ENCODE assay signal across 27 mouse cellular contexts in the genomic region with DNA sequence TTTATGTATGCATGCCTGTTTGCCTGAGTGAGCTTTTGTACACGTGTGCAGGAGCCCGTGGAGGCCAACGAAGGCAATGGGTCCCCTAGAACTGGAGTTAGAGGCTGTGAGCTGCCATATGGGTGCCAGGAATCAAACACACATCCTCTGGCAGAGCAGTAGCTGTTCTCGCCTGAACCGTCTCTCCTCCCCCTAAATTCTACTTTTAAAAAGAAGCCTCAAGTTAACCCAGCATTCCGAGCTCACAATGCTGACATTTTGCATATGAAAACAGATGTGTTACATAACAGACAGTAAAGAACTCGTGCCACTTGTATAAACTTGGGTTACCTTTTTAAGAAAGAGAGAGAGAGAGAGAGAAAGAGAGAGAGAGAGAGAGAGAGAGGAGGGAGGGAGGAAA. TPM values are rescaled to one million over a fixed set of nuclear protein-coding genes. Genes with fewer than 3 reads are reported as not detected.
"Had no signal": no experiment of that assay in that cellular context is flagged by ENCODE, and none has a peak within 500 bp of the region (broad histone marks: within the 10 kb centered on the region; RNA-seq: fewer than 3 reads in every experiment).

No protein-coding gene starts in this region.

- DNase-seq: gastrocnemius, adult 2 months; gastrocnemius, postnatal 10 days; gastrocnemius, postnatal 25 days; heart, adult 18-20 months; heart, postnatal 10 days; heart, postnatal 4 days; kidney, adult 18-20 months; kidney, adult 8-10 months; kidney, postnatal 10 days; kidney, postnatal 25 days; kidney, postnatal 4 days; layer of hippocampus, adult 9-11 months; layer of hippocampus, postnatal 36 days; left cerebral cortex, postnatal 4 days had no signal

- ATAC-seq: hindbrain, embryonic 16.5 days; inflammation-experienced regulatory T-cells, adult 6 months; intestine, embryonic 15.5 days; intestine, postnatal 0 days; liver, embryonic 12.5 days had no signal

RNA-seq across cellular contexts. Expression of a gene that starts 16.8 kb away (rescaled TPM):
- total RNA-seq: gastrocnemius, adult 2 months; gastrocnemius, postnatal 25 days; heart, adult 18-20 months; heart, adult 8-10 months; heart, postnatal 10 days; heart, postnatal 25 days; heart, postnatal 4 days; layer of hippocampus, adult 8-10 months; layer of hippocampus, postnatal 14 days; layer of hippocampus, postnatal 36 days; left cerebral cortex, adult 18-20 months; left cerebral cortex, adult 8-10 months; left cerebral cortex, postnatal 10 days; left cerebral cortex, postnatal 25 days; left cerebral cortex, postnatal 4 days had no signal

RNA-seq across cellular contexts. Expression of a gene that starts 40.4 kb away (rescaled TPM):
- total RNA-seq: gastrocnemius, adult 2 months; layer of hippocampus, adult 8-10 months; layer of hippocampus, postnatal 14 days; layer of hippocampus, postnatal 36 days; left cerebral cortex, adult 18-20 months; left cerebral cortex, adult 8-10 months; left cerebral cortex, postnatal 25 days had no signal

RNA-seq across cellular contexts. Expression of a gene that starts 51.7 kb away (rescaled TPM):
- total RNA-seq: gastrocnemius, adult 2 months; gastrocnemius, postnatal 10 days; gastrocnemius, postnatal 25 days; heart, postnatal 10 days; heart, postnatal 4 days; layer of hippocampus, adult 8-10 months; left cerebral cortex, postnatal 10 days; left cerebral cortex, postnatal 25 days had no signal
